14 mouse cellular contexts compared by ENCODE assay signal in the genomic region with DNA sequence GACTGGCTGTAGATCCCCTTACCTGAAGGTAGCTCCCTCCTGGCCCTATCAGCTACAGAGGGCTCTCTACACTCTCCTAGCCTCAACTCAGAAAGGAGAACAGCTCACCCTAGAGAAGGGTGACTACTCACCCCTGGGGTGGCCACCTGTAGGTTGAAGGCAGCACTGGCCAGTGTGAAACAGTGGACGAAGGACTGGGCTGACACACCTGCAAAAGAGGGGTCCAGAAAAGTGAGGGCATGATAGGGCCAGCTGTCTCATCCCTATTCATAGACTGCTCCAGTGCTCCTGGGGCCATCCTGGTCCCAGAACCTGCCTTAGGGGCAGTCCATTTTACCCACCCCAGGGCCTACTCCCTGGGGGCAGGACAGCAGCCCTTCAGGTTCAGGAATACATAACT. TPM values are rescaled to one million over a fixed set of nuclear protein-coding genes. Genes with fewer than 3 reads are reported as not detected.
"Had no signal": no experiment of that assay in that cellular context is flagged by ENCODE, and none has a peak within 500 bp of the region (broad histone marks: within the 10 kb centered on the region; RNA-seq: fewer than 3 reads in every experiment).

No protein-coding gene starts in this region.

- H3K9ac ChIP-seq: limb, embryonic 13.5 days; lung, embryonic 14.5 days; midbrain, embryonic 12.5 days had no signal

- DNase-seq: kidney, postnatal 10 days; kidney, postnatal 4 days; left cerebral cortex, postnatal 4 days; lung, embryonic 14.5 days; lung, postnatal 14 days; retina, postnatal 1 day; right cerebral cortex, postnatal 4 days; spleen, adult 18-20 months had no signal

- H3K9me3 ChIP-seq: limb, embryonic 13.5 days; midbrain, embryonic 12.5 days had no signal

- H3K4me3 ChIP-seq: limb, embryonic 13.5 days; midbrain, embryonic 12.5 days; myocyte had no signal

- H3K27ac ChIP-seq: limb, embryonic 13.5 days; midbrain, embryonic 12.5 days had no signal

- H3K4me2 ChIP-seq: limb, embryonic 13.5 days; liver, embryonic 11.5 days; lung, embryonic 14.5 days; midbrain, embryonic 12.5 days had no signal

- H3K27me3 ChIP-seq: limb, embryonic 13.5 days; midbrain, embryonic 12.5 days had no signal

RNA-seq across cellular contexts. Expression of a gene that starts 17.6 kb away (rescaled TPM):
- total RNA-seq: megakaryocyte-erythroid progenitor cell, adult 5-6 weeks had no signal
- polyA plus RNA-seq: liver, embryonic 16.5 days; lung, embryonic 14.5 days had no signal
